Comparison of ENCODE assay signal across 22 mouse cellular contexts in genomic region chr9:65306672-65307071, GRCm38 (mm10). TPM values are rescaled to one million over a fixed set of nuclear protein-coding genes. Genes with fewer than 3 reads are reported as not detected.
DNase-seq lines count a peak whose midpoint lies in the region; ATAC-seq lines count a peak whose summit lies in the region.
"Had no signal": no experiment of that assay in that cellular context is flagged by ENCODE, and none has a peak within 500 bp of the region (broad histone marks: within the 10 kb centered on the region; RNA-seq: fewer than 3 reads in every experiment).

No protein-coding gene starts in this region.

- whole genome bisulfite sequencing in heart, embryonic 11.5 days (ENCODE audit: insufficient replicate concordance) = 91% methylated on average over 2 of the region's 2 CpGs
- WGBS in kidney, embryonic 14.5 days = 96% methylated on average over 2 of the region's 2 CpGs

- H3K4me2 ChIP-seq in heart, embryonic 11.5 days = no peak overlapping the region
- no peak overlapping the region for H3K4me2 ChIP-seq in kidney, embryonic 14.5 days (replicated peaks; ENCODE audit: low read depth, low read length)
- H3K4me2 ChIP-seq: forebrain, embryonic 12.5 days; hindbrain, embryonic 15.5 days; intestine, embryonic 15.5 days; midbrain, embryonic 15.5 days had no signal

- H3K36me3 ChIP-seq in heart, embryonic 11.5 days (ENCODE audit: control insufficient read depth, insufficient read depth, low read length) = peaks cover 10% of the 10 kb centered on the region
- H3K36me3 ChIP-seq in kidney, embryonic 14.5 days (ENCODE audit: control insufficient read depth, insufficient read depth, low read length) = peaks cover 64% of the 10 kb centered on the region

- no peak overlapping the region for H3K4me3 ChIP-seq in heart, embryonic 11.5 days (ENCODE audit: low read depth, low read length)
- no peak overlapping the region for H3K4me3 ChIP-seq in kidney, embryonic 14.5 days (ENCODE audit: low read length)
- H3K4me3 ChIP-seq: embryonic facial prominence, embryonic 10.5 days; forebrain, embryonic 12.5 days; hindbrain, embryonic 15.5 days; intestine, embryonic 15.5 days; layer of hippocampus, adult 2 months; megakaryocyte, embryonic 14.5 days; midbrain, embryonic 15.5 days; myocyte had no signal

- H3K9ac ChIP-seq in heart, embryonic 11.5 days (ENCODE audit: low read depth, low read length) = no peak overlapping the region
- H3K9ac ChIP-seq in kidney, embryonic 14.5 days (ENCODE audit: low read depth, low read length) = no peak overlapping the region
- H3K9ac ChIP-seq: forebrain, embryonic 12.5 days; hindbrain, embryonic 15.5 days; intestine, embryonic 15.5 days; midbrain, embryonic 15.5 days had no signal

- no peaks in the 10 kb centered on the region for H3K27me3 ChIP-seq in heart, embryonic 11.5 days (ENCODE audit: control insufficient read depth, insufficient read depth, low read length)
- H3K27me3 ChIP-seq in kidney, embryonic 14.5 days (ENCODE audit: control insufficient read depth, insufficient read depth, low read length) = no peaks in the 10 kb centered on the region
- H3K27me3 ChIP-seq: forebrain, embryonic 12.5 days; hindbrain, embryonic 15.5 days; intestine, embryonic 15.5 days; megakaryocyte, embryonic 14.5 days; midbrain, embryonic 15.5 days had no signal

- no peak for ATAC-seq in heart, embryonic 11.5 days (replicated peaks; ENCODE audit: insufficient number of reproducible peaks, low FRiP score, low TSS enrichment)
- ATAC-seq in kidney, embryonic 14.5 days (ENCODE audit: low FRiP score, low TSS enrichment) = no peak
- ATAC-seq: intestine, embryonic 15.5 days; midbrain, embryonic 15.5 days had no signal

- no peaks in the 10 kb centered on the region for H3K9me3 ChIP-seq in heart, embryonic 11.5 days (replicated peaks; ENCODE audit: control insufficient read depth, low read length)
- no peaks in the 10 kb centered on the region for H3K9me3 ChIP-seq in kidney, embryonic 14.5 days (ENCODE audit: control insufficient read depth, low read length)
- H3K9me3 ChIP-seq: embryonic facial prominence, embryonic 10.5 days; forebrain, embryonic 12.5 days; hindbrain, embryonic 15.5 days; intestine, embryonic 15.5 days; megakaryocyte, embryonic 14.5 days; midbrain, embryonic 15.5 days had no signal

- H3K27ac ChIP-seq in heart, embryonic 11.5 days (ENCODE audit: low read depth, low read length) = no peak overlapping the region
- no peak overlapping the region for H3K27ac ChIP-seq in kidney, embryonic 14.5 days (ENCODE audit: low read depth, low read length)
- H3K27ac ChIP-seq: embryonic facial prominence, embryonic 10.5 days; forebrain, embryonic 12.5 days; hindbrain, embryonic 15.5 days; intestine, embryonic 15.5 days; layer of hippocampus, adult 2 months; midbrain, embryonic 15.5 days had no signal

- no peaks in the 10 kb centered on the region for H3K4me1 ChIP-seq in heart, embryonic 11.5 days (ENCODE audit: control insufficient read depth, insufficient read depth, low read length)
- H3K4me1 ChIP-seq in kidney, embryonic 14.5 days (ENCODE audit: control insufficient read depth, insufficient read depth, low read length) = no peaks in the 10 kb centered on the region
- H3K4me1 ChIP-seq: embryonic facial prominence, embryonic 10.5 days; forebrain, embryonic 12.5 days; hindbrain, embryonic 15.5 days; intestine, embryonic 15.5 days; midbrain, embryonic 15.5 days had no signal

- peak; percentile 50 for DNase-seq in adrenal gland, adult 2 months
- no peak for DNase-seq in adrenal gland, postnatal 4 days (ENCODE audit: low spot score in 2 of 2)
- DNase-seq in heart, adult 18-20 months = peak; percentile 48 to 73
- DNase-seq in kidney, adult 9 months = peak; percentile 90
- DNase-seq in kidney, postnatal 36 days = peak; percentile 60 to 84
- no peak for DNase-seq in lung, adult 18-20 months
- DNase-seq: cerebellum, adult 8-10 months; lung, adult 2 months; spleen, adult 18-20 months; thymus, postnatal 36 days had no signal

RNA-seq across cellular contexts. Expression of gene Clpx, which starts 12.6 kb away (rescaled TPM):
- 10 to 100 TPM; 56.3 to 75.6 TPM for total RNA-seq in adrenal gland, adult 2 months (2021)
- polyA plus RNA-seq in adrenal gland, adult 2 months (2012; rRNA removed) = 20.2 and 26.2 TPM in 2 replicates
- total RNA-seq in adrenal gland, postnatal 4 days (2021) = 10 to 100 TPM; 72.0 to 81.7 TPM
- total RNA-seq in heart, adult 18-20 months (2021) = 100 to 1,000 TPM; 117 to 125 TPM
- polyA plus RNA-seq in heart, embryonic 11.5 days (2014; fragmentation: Nextera tagmentation; extraction: Ambion mirVana) = 42.9 and 50.6 TPM in 2 replicates
- 38.9 and 51.1 TPM in 2 replicates for polyA plus RNA-seq in kidney, embryonic 14.5 days (2014; fragmentation: Nextera tagmentation; extraction: Ambion mirVana)

RNA-seq across cellular contexts. Expression of gene Pdcd7, which starts 39.2 kb away (rescaled TPM):
- 10 to 100 TPM; 14.2 to 16.8 TPM for total RNA-seq in adrenal gland, adult 2 months (2021)
- 22.7 and 31.9 TPM in 2 replicates for polyA plus RNA-seq in adrenal gland, adult 2 months (2012; rRNA removed)
- total RNA-seq in adrenal gland, postnatal 4 days (2021) = 10 to 100 TPM; 22.2 to 23.8 TPM
- 10 to 100 TPM; 14.4 to 18.4 TPM for total RNA-seq in heart, adult 18-20 months (2021)
- polyA plus RNA-seq in heart, embryonic 11.5 days (2014; fragmentation: Nextera tagmentation; extraction: Ambion mirVana) = 6.3 and 6.9 TPM in 2 replicates
- 15.0 and 15.2 TPM in 2 replicates for polyA plus RNA-seq in kidney, embryonic 14.5 days (2014; fragmentation: Nextera tagmentation; extraction: Ambion mirVana)

RNA-seq across cellular contexts. Expression of gene Cilp, which starts 41.7 kb away (rescaled TPM):
- 1 to 10 TPM; 4.6 to 8.5 TPM for total RNA-seq in adrenal gland, adult 2 months (2021)
- 2.3 and 3.7 TPM in 2 replicates for polyA plus RNA-seq in adrenal gland, adult 2 months (2012; rRNA removed)
- total RNA-seq in adrenal gland, postnatal 4 days (2021) = 1 to 10 TPM; 4.8 to 7.6 TPM
- total RNA-seq in heart, adult 18-20 months (2021) = 1 to 10 TPM; 2.8 to 3.3 TPM
- 0.14 TPM in 1 of 2 replicates, not detected in the other for polyA plus RNA-seq in heart, embryonic 11.5 days (2014; fragmentation: Nextera tagmentation; extraction: Ambion mirVana)
- polyA plus RNA-seq in kidney, embryonic 14.5 days (2014; fragmentation: Nextera tagmentation; extraction: Ambion mirVana) = 0.40 and 0.64 TPM in 2 replicates
- total RNA-seq: granulocyte monocyte progenitor cell, adult 5-6 weeks had no signal

RNA-seq across cellular contexts. Expression of gene Ubap1l, which starts 54.2 kb away (rescaled TPM):
- under 1 TPM; 0.45 to 0.84 TPM for total RNA-seq in adrenal gland, adult 2 months (2021)
- polyA plus RNA-seq in adrenal gland, adult 2 months (2012; rRNA removed) = 0.73 and 1.3 TPM in 2 replicates
- total RNA-seq in adrenal gland, postnatal 4 days (2021) = under 1 TPM; 0.67 to 0.68 TPM
- total RNA-seq in heart, adult 18-20 months (2021) = not detected
- polyA plus RNA-seq in heart, embryonic 11.5 days (2014; fragmentation: Nextera tagmentation; extraction: Ambion mirVana) = 0.23 and 0.73 TPM in 2 replicates
- 0.62 TPM in 1 of 2 replicates, not detected in the other for polyA plus RNA-seq in kidney, embryonic 14.5 days (2014; fragmentation: Nextera tagmentation; extraction: Ambion mirVana)
- total RNA-seq: common myeloid progenitor, adult 5-6 weeks; granulocyte monocyte progenitor cell, adult 5-6 weeks had no signal

Comparison
In these comparisons a context has a peak if more than half of its experiments do, and no peak if none do; other contexts are left out.
1. DNase-seq: peak in adrenal gland, adult 2 months (single experiment), heart, adult 18-20 months (2 of 2), kidney, adult 9 months (single experiment) and kidney, postnatal 36 days (2 of 2); none in adrenal gland, postnatal 4 days (0 of 2) and lung, adult 18-20 months (0 of 2).